Mouse (Mus musculus) liver, embryonic 11.5 days (tissue): ENCODE measurements at regions not wholly inside any gene's neighbourhood (a gene's known extent, or its start where the extent isn't known, plus 50 kb on each side); places are given as distances from the start of the nearest gene placed in this dataset.

Experiments used
- ATAC-seq: fragments of 200-750 bp; cut with Nextera tagmentation; replicated peaks from 2 replicates; pipeline ENCODE4 v1.8.0; 2017; ENCODE audit warnings: moderate number of reproducible peaks, mild to moderate bottlenecking, moderate TSS enrichment, moderate library complexity; ENCODE audit not compliant: low FRiP score
- DNase-seq: peaks from one replicate; pipeline ENCODE4 v3.0.0-alpha.2; 2017; ENCODE audit warnings: low spot score
- H3K27ac ChIP-seq: fragments of 300-500 bp; sonication (generic); 2 replicates; pipeline ENCODE4 v1.5.1; 2014; ENCODE audit warnings: mild to moderate bottlenecking, low read depth, low read length, control low read depth
- H3K27me3 ChIP-seq: fragments of 300-500 bp; sonication (generic); replicated peaks from 2 replicates; pipeline ENCODE4 v1.6.1; 2014; ENCODE audit warnings: low read length, mixed read lengths; ENCODE audit not compliant: control insufficient read depth, insufficient read depth
- H3K36me3 ChIP-seq: fragments of 300-500 bp; sonication (generic); 2 replicates; pipeline ENCODE4 v1.6.1; 2014; ENCODE audit warnings: mild to moderate bottlenecking, low read length, moderate library complexity, mixed read lengths; ENCODE audit not compliant: control insufficient read depth, insufficient read depth
- H3K4me1 ChIP-seq: fragments of 300-500 bp; sonication (generic); replicated peaks from 2 replicates; pipeline ENCODE4 v1.6.1; 2014; ENCODE audit warnings: low read length, mixed read lengths; ENCODE audit not compliant: control insufficient read depth, insufficient read depth
- H3K4me2 ChIP-seq: fragments of 300-500 bp; sonication (generic); 2 replicates; pipeline ENCODE4 v1.6.1; 2014; ENCODE audit warnings: mild to moderate bottlenecking, control low read depth, moderate library complexity
- H3K4me3 ChIP-seq: fragments of 300-500 bp; sonication (generic); 2 replicates; pipeline ENCODE4 v1.5.1; 2014; ENCODE audit warnings: low read depth, low read length, control low read depth
- H3K9ac ChIP-seq: fragments of 300-500 bp; sonication (generic); 2 replicates; pipeline ENCODE4 v1.6.1; 2014; ENCODE audit warnings: low read depth, low read length, control low read depth
- H3K9me3 ChIP-seq: fragments of 300-500 bp; sonication (generic); 2 replicates; pipeline ENCODE4 v1.6.1; 2016; ENCODE audit warnings: low read length, inconsistent platforms, mixed read lengths; ENCODE audit not compliant: control insufficient read depth
- WGBS: fragments of 180-500 bp; shearing (Covaris S2); extraction: QIAGEN DNeasy Blood & Tissue Kit; methylation state at CpG from one replicate; pipeline ENCODE4 v1.1.7; 2014; 5-methylcytosine and 5-hydroxymethylcytosine counted together

DNA sequence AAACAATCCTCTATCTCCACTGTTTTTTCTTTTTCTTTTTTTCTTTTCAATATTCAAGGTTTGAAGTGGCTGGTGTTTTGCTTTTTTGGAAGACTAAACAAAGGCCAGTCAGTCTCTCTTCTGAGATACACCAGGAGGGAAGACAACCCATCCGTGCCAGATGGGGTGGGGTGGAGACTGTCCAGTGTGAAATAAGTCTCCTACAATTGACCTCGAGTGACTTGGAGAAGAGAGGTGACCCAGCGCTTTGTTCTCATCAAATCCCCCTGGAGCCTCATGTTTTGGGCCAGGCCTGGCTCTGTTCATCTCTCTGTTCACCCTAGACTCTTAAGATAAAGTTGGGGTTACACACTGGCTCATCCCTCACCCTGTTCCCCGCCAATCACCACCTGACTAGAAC, 169.2 kb upstream of the Tbca start:
- H3K27me3 ChIP-seq: no peaks in the 10 kb centered on the region

GRCm38 (mm10) chr13:94630055-94630454, 158.7 kb upstream of the Tbca start:
- Histone ChIP-seq H3K36me3 (no peaks in the 10 kb centered on the region), H3K4me2 (no peak overlapping the region), H3K4me3 (no peak overlapping the region), H3K4me1 (no peaks in the 10 kb centered on the region), H3K27me3 (no peaks in the 10 kb centered on the region), H3K27ac (no peak overlapping the region), H3K9me3 (no peaks in the 10 kb centered on the region), H3K9ac (no peak overlapping the region)
- DNase-seq: no peak
- ATAC-seq: no peak
- WGBS: 83% methylated on average over 1 of the region's 1 CpGs

More for the DNA sequence above, 169.2 kb upstream of the Tbca start:
- Histone ChIP-seq H3K9ac (no peak overlapping the region), H3K9me3 (no peaks in the 10 kb centered on the region), H3K27ac (no peak overlapping the region), H3K4me2 (no peak overlapping the region), H3K4me3 (no peak overlapping the region), H3K4me1 (no peaks in the 10 kb centered on the region), H3K36me3 (no peaks in the 10 kb centered on the region)
- DNase-seq (no peak), ATAC-seq (no peak)
- WGBS: 67% methylated on average over 4 of the region's 4 CpGs

GRCm38 (mm10) chr13:94630685-94631084, 158.0 kb upstream of the Tbca start:
- Histone ChIP-seq H3K9me3 (no peaks in the 10 kb centered on the region), H3K4me1 (no peaks in the 10 kb centered on the region), H3K4me3 (no peak overlapping the region), H3K36me3 (no peaks in the 10 kb centered on the region), H3K27ac (no peak overlapping the region), H3K27me3 (no peaks in the 10 kb centered on the region), H3K4me2 (no peak overlapping the region), H3K9ac (no peak overlapping the region)
- DNase-seq: no peak
- ATAC-seq: no peak
- WGBS: 87% methylated on average over 6 of the region's 6 CpGs

DNA sequence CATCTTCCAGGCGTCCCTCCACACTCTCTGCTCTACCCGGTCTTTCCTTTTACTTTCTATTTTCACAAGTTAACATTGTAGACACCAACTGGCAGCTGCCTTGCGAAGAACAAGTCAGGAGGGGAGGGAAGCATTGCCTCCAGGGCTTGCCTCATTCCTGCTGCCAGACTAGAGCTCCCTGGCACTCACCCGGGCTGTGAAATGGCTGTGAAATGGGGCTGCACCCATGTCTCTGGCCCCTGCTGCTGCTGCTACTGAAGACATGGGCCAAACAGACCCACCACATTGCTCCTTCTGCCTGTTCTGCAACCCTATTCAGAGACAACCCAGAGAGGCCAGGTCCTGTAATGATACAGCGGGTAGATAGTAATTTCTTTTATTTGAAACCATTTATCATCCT, 156.0 kb upstream of the Tbca start:
- Histone ChIP-seq H3K9me3 (no peaks in the 10 kb centered on the region), H3K27ac (no peak overlapping the region), H3K4me1 (no peaks in the 10 kb centered on the region), H3K36me3 (no peaks in the 10 kb centered on the region), H3K9ac (no peak overlapping the region), H3K4me2 (no peak overlapping the region), H3K4me3 (no peak overlapping the region), H3K27me3 (no peaks in the 10 kb centered on the region; the same call in 1 of the 2 replicates)
- no peak for ATAC-seq
- 48% methylated on average over 5 of the region's 5 CpGs for WGBS
- DNase-seq: no peak

GRCm38 (mm10) chr13:94640336-94640735, 148.4 kb upstream of the Tbca start:
- DNase-seq (no peak), ATAC-seq (no peak)
- Histone ChIP-seq H3K27me3 (no peaks in the 10 kb centered on the region; the same call in 1 of the 2 replicates), H3K4me3 (no peak overlapping the region), H3K36me3 (no peaks in the 10 kb centered on the region), H3K4me1 (no peaks in the 10 kb centered on the region), H3K27ac (no peak overlapping the region), H3K9me3 (no peaks in the 10 kb centered on the region), H3K9ac (no peak overlapping the region), H3K4me2 (no peak overlapping the region)
- 60% methylated on average over 5 of the region's 5 CpGs for WGBS

DNA sequence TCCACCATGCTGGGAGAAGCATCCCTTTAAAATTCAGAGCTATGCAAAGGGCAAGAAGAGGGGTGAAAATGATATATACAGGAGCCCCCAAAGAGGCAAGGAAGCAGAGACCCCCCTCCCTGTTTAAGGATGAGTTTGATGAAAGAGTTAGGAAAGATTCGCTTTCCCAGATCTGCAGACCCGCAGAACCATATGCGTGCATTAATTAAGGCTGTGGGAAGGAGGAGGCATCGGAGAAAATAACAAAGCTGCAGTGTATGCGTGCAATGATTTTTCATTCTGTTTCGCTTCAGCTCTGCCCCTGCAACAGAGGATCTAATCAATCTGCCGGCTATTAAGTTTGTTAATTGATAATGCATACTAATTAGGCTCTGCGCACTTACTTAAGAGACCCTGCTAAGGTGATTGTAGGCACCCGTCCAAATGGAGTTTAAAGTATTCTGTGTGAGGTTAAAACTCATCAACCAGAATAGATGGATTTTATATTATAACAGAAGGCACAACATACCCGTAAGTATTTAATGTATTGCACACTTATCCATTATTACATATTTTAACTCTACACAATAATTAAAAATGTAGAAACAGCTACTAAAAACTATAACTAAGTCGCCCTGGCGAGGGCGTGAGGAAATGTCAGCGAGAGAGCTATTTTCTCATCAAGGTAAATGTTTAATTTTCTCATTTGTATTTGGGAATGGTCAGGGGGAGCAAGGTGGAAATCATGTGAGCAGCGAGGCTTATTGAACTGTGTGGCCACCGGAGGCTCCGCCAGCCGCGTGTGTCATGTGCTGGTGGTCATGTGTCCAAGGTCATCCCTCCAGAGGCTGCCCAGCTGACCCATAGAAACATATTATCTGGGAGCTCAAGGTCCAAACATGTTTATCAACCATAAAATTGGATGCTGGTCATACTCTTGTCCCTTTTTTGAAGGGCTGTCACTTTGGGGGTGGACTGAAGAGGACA, 143.2 kb upstream of the Tbca start:
- H3K27ac ChIP-seq: no peak overlapping the region
- H3K4me2 ChIP-seq: no peak overlapping the region
- H3K36me3 ChIP-seq: no peaks in the 10 kb centered on the region
- H3K9ac ChIP-seq: no peak overlapping the region
- no peak overlapping the region for H3K4me3 ChIP-seq
- 69% methylated on average over 19 of the region's 19 CpGs for WGBS
- H3K4me1 ChIP-seq: no peaks in the 10 kb centered on the region
- no peaks in the 10 kb centered on the region for H3K9me3 ChIP-seq
- DNase-seq (no peak), ATAC-seq (no peak)
- H3K27me3 ChIP-seq: 0 out of 2 replicates have a peak, but pooled peaks cover 2% of the 10 kb centered on the region

DNA sequence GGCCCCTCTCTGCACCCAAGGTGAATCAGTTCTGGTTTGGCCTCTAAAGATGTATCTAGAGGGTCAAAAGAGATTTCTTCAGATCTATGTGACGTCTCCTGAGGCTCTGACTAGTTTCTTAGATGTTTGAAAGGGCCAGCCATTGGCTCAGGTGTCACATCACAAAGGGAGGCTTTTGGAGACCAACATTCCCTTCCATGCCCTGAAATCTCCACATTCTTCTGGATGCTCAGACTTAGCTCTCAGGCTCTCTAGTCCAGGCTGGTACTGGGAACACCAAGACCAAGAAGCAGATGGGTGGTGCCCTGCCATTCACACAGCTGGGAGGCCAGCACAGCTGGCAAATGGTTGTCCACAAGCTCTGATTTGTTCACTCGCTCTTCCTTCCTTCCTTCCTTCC, 142.4 kb upstream of the Tbca start:
- H3K36me3 ChIP-seq: no peaks in the 10 kb centered on the region
- no peak overlapping the region for H3K9ac ChIP-seq
- H3K4me2 ChIP-seq: no peak overlapping the region
- H3K27me3 ChIP-seq: 0 out of 2 replicates have a peak, but pooled peaks cover 2% of the 10 kb centered on the region
- DNase-seq (no peak), ATAC-seq (no peak)
- no peak overlapping the region for H3K4me3 ChIP-seq
- WGBS: 65% methylated on average over 2 of the region's 2 CpGs
- no peaks in the 10 kb centered on the region for H3K9me3 ChIP-seq
- no peaks in the 10 kb centered on the region for H3K4me1 ChIP-seq
- no peak overlapping the region for H3K27ac ChIP-seq

DNA sequence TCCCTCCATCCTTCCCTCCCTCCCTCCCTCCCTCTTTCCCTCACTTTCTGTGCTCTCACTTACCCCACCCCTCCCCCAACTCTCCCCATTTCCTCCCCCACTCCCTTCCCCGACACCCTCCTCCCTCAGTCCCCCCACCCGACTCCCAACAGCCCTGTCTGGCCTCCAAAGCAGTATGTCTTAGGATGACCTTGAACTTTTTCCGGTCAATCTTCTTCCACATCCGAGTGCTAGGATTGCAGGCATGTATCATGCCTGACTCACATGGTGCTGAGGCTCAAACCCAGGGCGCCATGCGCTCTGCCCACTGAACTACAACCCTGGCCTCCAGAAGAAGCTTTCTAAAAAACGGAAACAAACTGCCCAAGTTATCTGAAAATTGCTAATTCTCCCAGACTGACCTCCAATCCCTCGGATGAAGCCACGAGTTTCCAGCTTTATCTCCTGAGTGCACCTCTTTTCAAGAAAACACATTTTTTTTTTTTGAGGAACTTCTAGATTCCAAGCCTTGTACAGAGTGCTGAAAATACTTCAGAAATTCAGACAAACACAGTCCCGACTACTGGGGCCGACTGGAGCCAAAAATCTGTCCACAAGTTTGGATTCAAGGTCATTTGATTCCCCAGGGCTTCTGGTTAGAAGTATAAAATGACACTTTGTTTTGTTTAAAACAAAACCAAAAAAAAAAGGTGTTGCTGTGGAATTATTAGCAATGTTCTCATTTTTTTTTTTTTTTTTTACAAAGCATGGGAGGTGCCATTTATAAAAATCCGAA, 141.7 kb upstream of the Tbca start:
- Histone ChIP-seq H3K9ac (no peak overlapping the region), H3K4me1 (no peaks in the 10 kb centered on the region), H3K36me3 (no peaks in the 10 kb centered on the region), H3K27ac (no peak overlapping the region), H3K4me3 (no peak overlapping the region), H3K27me3 (0 out of 2 replicates have a peak, but pooled peaks cover 2% of the 10 kb centered on the region), H3K4me2 (no peak overlapping the region), H3K9me3 (no peaks in the 10 kb centered on the region)
- no peak for ATAC-seq
- DNase-seq: no peak
- WGBS: 52% methylated on average over 12 of the region's 12 CpGs
